Mouse (Mus musculus) cerebral cortex, adult 2 months (tissue): ENCODE results near the gene Mindy4.

Experiments
- WGBS: fragments of 180-500 bp; shearing (Covaris S2); methylation state at CpG from one replicate; pipeline ENCODE4 v1.1.7; 2018; 5-methylcytosine and 5-hydroxymethylcytosine counted together

Mindy4 gene

GRCm38 (mm10) chr6:55202913-55203910, at the start of gene Mindy4:
Gene Mindy4, plus strand, starts transcription at chr6:55203383.
- 2% methylated on average over 33 of the region's 33 CpGs for WGBS

GRCm38 (mm10) chr6:55159256-55159655, 43.9 kb upstream of the Mindy4 start:
- 97% methylated on average over 1 of the region's 1 CpGs for WGBS

- 28% methylated on average over 5 of the region's 5 CpGs for WGBS
These were observed 41.8 kb upstream of the Mindy4 start for GRCm38 (mm10) chr6:55161311-55161761.

- 77% methylated on average over 8 of the region's 8 CpGs for WGBS
These were observed 40.1 kb upstream of the Mindy4 start for GRCm38 (mm10) chr6:55163046-55163584.

GRCm38 (mm10) chr6:55166777-55167463, 36.3 kb upstream of the Mindy4 start:
- WGBS, result 51% methylated on average over 7 of the region's 7 CpGs

GRCm38 (mm10) chr6:55169818-55170217, 33.4 kb upstream of the Mindy4 start:
- WGBS, result 79% methylated on average over 5 of the region's 5 CpGs

GRCm38 (mm10) chr6:55171638-55172037, 31.5 kb upstream of the Mindy4 start:
- whole genome bisulfite sequencing, result 59% methylated on average over 4 of the region's 4 CpGs

GRCm38 (mm10) chr6:55173171-55173570, 30.0 kb upstream of the Mindy4 start:
- WGBS, result 85% methylated on average over 10 of the region's 10 CpGs

- whole genome bisulfite sequencing, result 31% methylated on average over 3 of the region's 3 CpGs
These were observed 29.2 kb upstream of the Mindy4 start for GRCm38 (mm10) chr6:55173941-55174349.

- 97% methylated on average over 1 of the region's 1 CpGs for WGBS
These were observed 28.4 kb upstream of the Mindy4 start, which contains the start of gene Inmt for GRCm38 (mm10) chr6:55174741-55175181. Gene Inmt, minus strand, starts transcription at chr6:55175043.

- WGBS, result 58% methylated on average over 2 of the region's 2 CpGs
These were observed 27.7 kb upstream of the Mindy4 start for GRCm38 (mm10) chr6:55175456-55175855.

GRCm38 (mm10) chr6:55175892-55176291, 27.3 kb upstream of the Mindy4 start:
- 66% methylated on average over 5 of the region's 5 CpGs for WGBS

GRCm38 (mm10) chr6:55177060-55177732, 26.0 kb upstream of the Mindy4 start:
- 50% methylated on average over 12 of the region's 12 CpGs for WGBS

GRCm38 (mm10) chr6:55179560-55179959, 23.6 kb upstream of the Mindy4 start:
- 80% methylated on average over 7 of the region's 7 CpGs for WGBS

GRCm38 (mm10) chr6:55182655-55183430, 20.3 kb upstream of the Mindy4 start:
- 95% methylated on average over 1 of the region's 1 CpGs for WGBS

GRCm38 (mm10) chr6:55187827-55188226, 15.4 kb upstream of the Mindy4 start:
- 95% methylated on average over 17 of the region's 17 CpGs for WGBS

- 72% methylated on average over 4 of the region's 4 CpGs for WGBS
These were observed 11.6 kb upstream of the Mindy4 start for GRCm38 (mm10) chr6:55191537-55191936.

- WGBS, result 90% methylated on average over 3 of the region's 3 CpGs
These were observed 10.0 kb upstream of the Mindy4 start for GRCm38 (mm10) chr6:55193171-55193570.

GRCm38 (mm10) chr6:55199047-55199446, 4.1 kb upstream of the Mindy4 start:
- WGBS, result 97% methylated on average over 3 of the region's 3 CpGs

GRCm38 (mm10) chr6:55203931-55204330, 748 bp downstream of the Mindy4 start:
- 35% methylated on average over 3 of the region's 3 CpGs for WGBS

GRCm38 (mm10) chr6:55207786-55208185, 4.6 kb downstream of the Mindy4 start:
- 90% methylated on average over 8 of the region's 8 CpGs for WGBS
